Mouse (Mus musculus): Measurements from ENCODE around the gene Sec14l4.
"Not testable (repeated sequence)": the region's sequence is repeated elsewhere in the genome, so short reads cannot be mapped to it uniquely, and the experiment has no call there.

Gene Sec14l4

GRCm38 (mm10) chr11:4031126-4031941 is at the start of gene Sec14l4:
Gene Sec14l4 (plus strand): TSS chr11:4031462.
- DNase-seq (ENCODE audit: low spot score): no peak

DNA sequence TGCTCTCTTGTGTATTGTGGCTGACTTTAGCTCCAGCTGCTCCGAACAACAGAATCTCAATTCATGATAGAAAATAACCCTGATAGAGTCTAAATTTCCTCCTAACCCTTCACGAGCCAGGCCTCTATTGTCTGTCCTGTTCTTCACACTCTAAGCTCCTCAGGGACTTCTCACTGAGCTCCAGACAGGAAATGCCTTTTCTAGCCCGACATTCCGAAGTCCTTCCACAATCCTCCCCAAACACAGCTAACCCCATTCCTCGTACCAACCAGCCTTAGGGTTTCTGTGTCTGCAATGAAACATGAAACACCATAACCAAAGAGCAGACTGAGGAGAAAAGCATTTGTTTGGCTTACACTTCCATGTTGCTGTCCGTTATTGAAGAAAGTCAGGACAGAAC is 49.7 kb upstream of the Sec14l4 start:
- no peak for DNase-seq (ENCODE audit: low spot score)

DNA sequence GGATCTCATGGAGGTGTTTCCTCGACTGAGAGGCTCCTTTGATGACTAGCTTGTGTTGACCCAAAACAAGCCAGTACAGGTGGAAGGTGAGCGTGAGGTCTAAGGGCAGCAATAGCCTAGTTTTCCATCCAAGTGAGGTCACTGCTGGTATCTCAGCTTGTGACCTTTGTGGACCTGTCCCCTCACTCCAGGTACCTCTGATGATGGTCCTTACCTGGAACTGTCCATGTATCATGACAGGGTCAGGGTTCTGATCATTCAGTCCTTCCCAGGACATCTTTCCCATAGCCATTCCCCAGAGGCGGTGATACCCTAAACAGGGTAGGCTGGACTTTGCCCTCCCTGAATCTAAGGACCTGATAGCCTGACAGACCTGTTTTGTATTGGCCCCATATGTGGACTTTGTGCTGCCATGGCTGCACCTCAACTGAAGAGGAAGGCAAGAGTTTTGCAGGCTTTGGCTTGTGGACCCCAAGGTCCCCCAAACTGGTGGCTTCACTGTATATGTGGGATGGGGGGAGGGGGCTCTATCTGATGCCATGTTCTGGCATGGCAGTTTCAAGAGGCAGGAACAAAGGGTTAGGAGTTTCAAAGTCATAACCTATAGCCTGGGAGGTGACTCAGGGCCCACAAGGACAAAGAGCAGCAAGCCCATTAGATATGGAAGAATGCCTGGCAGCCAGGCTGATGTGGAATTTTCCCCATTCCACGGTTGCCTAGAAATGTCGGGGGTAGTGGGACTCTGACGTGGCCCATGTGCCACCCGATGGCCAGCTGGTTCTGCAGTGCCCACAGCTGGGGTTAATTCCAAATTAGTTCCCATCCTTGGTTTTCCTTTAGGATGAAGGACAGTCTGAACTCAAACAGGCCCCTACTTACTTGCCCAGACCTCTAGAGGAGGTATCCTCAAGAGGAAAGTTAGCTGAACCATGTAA is 48.7 kb upstream of the Sec14l4 start:
- no peak for DNase-seq (ENCODE audit: low spot score)

GRCm38 (mm10) chr11:3983291-3983862 is 47.9 kb upstream of the Sec14l4 start, which contains the start of gene Gal3st1:
Gene Gal3st1 (plus strand): TSS chr11:3983636.
- DNase-seq (ENCODE audit: low spot score): no peak

GRCm38 (mm10) chr11:3983863-3984745 is 47.2 kb upstream of the Sec14l4 start:
- no peak for DNase-seq (ENCODE audit: low spot score)

DNA sequence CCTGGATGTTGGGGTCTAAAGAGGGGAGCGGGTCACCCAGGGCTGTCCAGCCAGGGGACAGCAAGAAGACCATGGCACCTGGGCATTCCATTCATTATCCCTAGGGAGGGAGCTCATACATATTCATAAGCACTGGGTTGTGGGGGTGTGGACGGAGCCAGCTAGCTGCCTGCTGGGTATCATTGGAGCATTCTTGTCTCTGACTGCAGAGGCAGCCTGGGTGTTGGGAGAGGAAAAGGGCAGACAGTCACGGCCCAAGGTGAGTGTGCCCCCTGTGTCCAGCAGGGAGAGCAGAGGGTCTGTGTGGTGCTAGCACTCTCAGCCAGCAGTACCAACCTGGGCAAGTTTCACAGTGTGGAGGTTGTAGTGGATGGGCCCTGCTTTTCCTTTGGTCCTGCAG is 41.5 kb upstream of the Sec14l4 start:
- no peak for DNase-seq (ENCODE audit: low spot score)

DNA sequence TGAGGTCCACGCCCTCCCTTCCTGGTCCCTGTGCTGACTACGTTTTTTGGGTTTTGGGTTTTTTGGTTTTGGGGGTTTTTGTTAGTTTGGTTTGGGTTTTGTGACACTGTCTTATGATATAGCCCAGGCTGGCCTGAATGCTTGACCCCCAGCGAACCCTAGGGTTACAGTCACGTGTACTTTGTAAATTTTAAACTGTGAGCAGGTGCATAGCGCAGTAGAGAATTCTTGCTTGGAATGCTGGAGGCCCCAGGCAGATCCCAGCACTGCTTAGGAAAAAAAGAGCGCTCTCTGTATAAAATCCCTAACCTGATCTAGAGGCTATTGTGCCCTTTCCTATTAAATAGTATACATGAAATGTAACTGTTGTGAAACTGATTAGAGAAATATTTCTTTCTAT is 38.1 kb upstream of the Sec14l4 start:
- no peak for DNase-seq (ENCODE audit: low spot score)

- DNase-seq (ENCODE audit: low spot score): no peak
These were observed 37.3 kb upstream of the Sec14l4 start for GRCm38 (mm10) chr11:3993914-3994313.

DNA sequence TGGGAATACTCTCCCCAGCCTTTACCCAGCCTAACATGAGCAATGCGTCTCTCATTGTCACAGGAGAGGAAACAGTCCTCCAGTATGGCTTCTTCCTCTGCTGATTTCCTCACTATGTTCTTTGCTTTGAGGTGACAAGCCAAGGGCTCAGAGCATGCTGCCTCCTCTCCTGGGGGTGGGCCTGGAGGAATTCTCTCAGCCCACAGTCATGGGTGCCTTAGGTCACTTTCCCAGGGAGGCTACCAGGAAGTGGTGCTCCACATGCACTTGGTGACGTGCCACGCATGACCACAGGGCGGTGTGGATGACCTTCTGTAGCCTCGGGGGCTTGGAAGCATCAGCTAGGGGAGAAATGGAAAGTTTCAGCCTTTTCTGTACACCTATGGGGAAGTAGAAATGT is 35.8 kb upstream of the Sec14l4 start:
- DNase-seq (ENCODE audit: low spot score): no peak

DNA sequence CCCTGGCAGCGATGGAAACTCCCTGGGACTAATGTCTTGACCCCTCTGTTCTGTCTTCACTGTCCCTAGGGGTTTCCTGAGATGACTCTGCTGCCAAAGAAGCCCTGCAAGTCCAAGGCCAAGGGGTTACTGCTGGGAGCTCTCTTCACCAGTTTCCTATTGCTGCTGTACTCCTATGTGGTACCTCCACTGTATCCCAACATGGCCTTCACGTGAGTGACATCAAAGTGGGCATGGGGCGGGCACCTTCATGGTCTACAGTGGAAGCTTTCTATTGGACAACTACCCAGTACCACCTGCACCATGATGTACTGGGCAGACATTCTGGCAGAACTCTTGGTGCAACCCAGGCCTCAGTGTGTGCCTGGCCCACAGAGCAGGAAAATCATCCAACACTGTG is 34.4 kb upstream of the Sec14l4 start:
- no peak for DNase-seq (ENCODE audit: low spot score)

GRCm38 (mm10) chr11:3997978-3998720 is 33.1 kb upstream of the Sec14l4 start:
- DNase-seq (ENCODE audit: low spot score): no peak

DNA sequence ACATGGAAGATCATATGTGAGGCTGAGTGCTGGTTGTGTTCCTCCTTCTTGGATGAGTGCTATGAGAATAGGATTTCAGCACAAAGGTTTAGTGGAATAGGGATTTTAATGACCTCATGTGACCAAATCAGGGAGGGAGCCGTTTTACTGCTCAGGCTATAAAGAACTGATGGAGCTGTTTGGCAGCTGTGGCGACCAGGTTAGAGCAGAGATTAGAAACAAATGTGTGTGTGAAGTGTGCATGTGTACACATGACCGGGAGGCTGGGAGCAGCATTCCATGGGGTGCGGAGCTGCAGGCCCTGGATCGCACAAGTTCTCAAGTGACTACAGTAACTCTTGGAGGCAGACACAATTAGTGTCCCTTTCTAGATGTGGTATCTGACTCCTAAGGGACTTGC is 31.7 kb upstream of the Sec14l4 start:
- no peak for DNase-seq (ENCODE audit: low spot score)

DNA sequence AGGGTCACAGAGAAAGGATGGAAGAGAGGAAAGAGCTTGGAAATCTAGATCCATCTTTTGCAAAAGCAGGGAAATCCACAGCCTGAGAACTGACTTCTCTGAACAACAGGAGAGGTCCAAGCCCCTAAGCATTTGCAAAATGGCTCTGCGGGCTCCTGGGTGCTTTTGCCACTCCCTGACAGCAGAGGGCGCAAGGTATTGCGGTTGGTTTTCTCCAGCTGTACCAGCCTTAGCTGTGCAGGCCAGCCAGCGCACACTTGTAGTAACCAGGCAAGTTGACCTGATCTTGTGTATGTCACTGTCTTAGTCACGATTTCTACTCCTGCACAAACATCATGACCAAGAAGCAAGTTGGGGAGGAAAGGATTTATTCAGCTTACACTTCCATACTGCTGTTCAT is 29.7 kb upstream of the Sec14l4 start:
- no peak for DNase-seq (ENCODE audit: low spot score)

DNA sequence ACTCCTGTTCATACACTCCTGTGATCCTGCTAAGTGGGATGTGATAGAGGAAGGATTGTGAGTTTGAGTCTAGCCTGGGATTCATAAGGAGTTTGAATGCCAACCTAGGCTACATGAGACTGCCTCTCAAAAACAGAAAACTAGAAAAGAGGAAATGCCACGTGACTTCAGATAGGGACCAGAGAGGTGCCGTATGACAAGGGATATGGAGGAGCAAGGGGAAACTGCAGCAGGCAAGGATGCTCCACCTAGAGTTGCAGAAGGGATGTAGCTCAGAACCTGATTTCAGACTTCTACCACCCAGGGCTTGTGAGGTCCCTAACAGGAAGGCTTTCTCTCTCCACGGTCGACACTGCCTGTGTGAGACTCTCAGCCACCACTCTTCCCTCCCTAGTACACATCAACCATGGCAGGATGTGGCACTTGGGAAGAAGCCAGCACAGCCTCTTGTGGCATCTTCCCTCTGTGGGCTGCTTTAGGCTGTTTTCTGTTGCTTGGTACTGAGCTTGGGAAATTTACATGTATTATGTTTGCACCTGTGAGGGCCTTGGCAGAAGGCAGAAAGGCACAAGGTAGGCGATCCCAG is 25.9 kb upstream of the Sec14l4 start:
- DNase-seq (ENCODE audit: low spot score): no peak

- no peak for DNase-seq (ENCODE audit: low spot score)
These were observed 24.8 kb upstream of the Sec14l4 start for GRCm38 (mm10) chr11:4006462-4006861.

- no peak for DNase-seq (ENCODE audit: low spot score)
These were observed 18.6 kb upstream of the Sec14l4 start for GRCm38 (mm10) chr11:4012616-4013015.

DNA sequence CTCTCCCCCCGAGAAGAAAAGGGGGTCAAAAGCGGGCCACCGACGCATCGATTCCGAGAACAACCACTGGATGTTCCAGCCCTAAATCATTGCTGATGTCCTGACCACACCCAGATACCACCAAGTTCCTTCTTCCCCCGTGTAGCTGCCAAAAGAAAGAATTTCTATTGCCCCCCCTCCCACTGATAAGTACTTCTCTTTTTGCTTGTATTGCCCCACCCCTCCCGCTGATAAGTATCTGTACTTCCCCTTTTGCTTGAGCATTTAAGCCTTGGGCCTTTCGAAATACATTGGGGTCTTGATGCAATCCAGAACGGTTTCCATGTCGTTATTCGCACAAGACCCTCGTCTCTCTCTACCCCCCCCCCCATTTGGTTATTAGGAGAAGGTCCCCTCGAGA is 15.5 kb upstream of the Sec14l4 start:
- DNase-seq (ENCODE audit: low spot score): not testable (repeated sequence)

GRCm38 (mm10) chr11:4022111-4022510 is 9.2 kb upstream of the Sec14l4 start:
- DNase-seq (ENCODE audit: low spot score): not testable (repeated sequence)

DNA sequence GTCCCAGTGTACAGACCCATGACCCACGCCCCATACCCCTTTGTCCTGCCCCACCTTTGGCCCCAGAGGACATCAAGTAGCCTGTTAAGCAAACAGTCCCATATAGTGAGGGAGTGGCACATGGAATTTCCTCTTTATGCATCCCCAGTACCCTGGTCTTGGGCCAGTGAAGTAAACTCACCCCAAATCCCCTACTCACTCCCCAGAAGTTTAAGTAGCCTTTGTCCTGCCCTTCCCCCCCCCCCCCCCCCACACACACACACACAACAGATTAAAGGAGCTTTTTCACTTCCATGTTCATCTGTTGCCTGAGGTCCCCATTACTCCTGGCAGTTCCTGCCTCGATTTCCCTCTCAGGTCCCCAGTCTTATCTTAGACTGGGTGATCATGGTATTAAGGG is 7.9 kb upstream of the Sec14l4 start:
- DNase-seq (ENCODE audit: low spot score): no peak

GRCm38 (mm10) chr11:4027066-4027465 is 4.2 kb upstream of the Sec14l4 start:
- no peak for DNase-seq (ENCODE audit: low spot score)
